Mouse (Mus musculus) embryonic facial prominence, embryonic 15.5 days (tissue): ENCODE data around the gene Lca5l. TPM values are rescaled to one million over a fixed set of nuclear protein-coding genes. Genes with fewer than 3 reads are reported as not detected.

Experiments
- ATAC-seq: fragments of 200-750 bp; cut with Nextera tagmentation; 2 replicates; pipeline ENCODE4 v1.8.0; 2017; ENCODE audit warnings: low read depth, moderate TSS enrichment; ENCODE audit not compliant: insufficient number of reproducible peaks, low FRiP score, low TSS enrichment
- H3K27ac ChIP-seq: fragments of 300-500 bp; sonication (generic); replicated peaks from 2 replicates; pipeline ENCODE4 v1.5.1; 2015; ENCODE audit warnings: mild to moderate bottlenecking, inconsistent platforms
- H3K27me3 ChIP-seq: fragments of 300-500 bp; sonication (generic); 2 replicates; pipeline ENCODE4 v1.6.1; 2015; ENCODE audit warnings: inconsistent platforms
- H3K36me3 ChIP-seq: fragments of 300-500 bp; sonication (generic); 2 replicates; pipeline ENCODE4 v1.6.1; 2015; ENCODE audit warnings: mild to moderate bottlenecking, inconsistent platforms
- H3K4me1 ChIP-seq: fragments of 300-500 bp; sonication (generic); 2 replicates; pipeline ENCODE4 v1.6.1; 2015; ENCODE audit warnings: inconsistent platforms
- H3K4me2 ChIP-seq: fragments of 300-500 bp; sonication (generic); replicated peaks from 2 replicates; pipeline ENCODE4 v1.6.1; 2015; ENCODE audit warnings: mild to moderate bottlenecking, inconsistent platforms
- H3K4me3 ChIP-seq: fragments of 300-500 bp; sonication (generic); replicated peaks from 2 replicates; pipeline ENCODE4 v1.5.1; 2015; ENCODE audit warnings: mild to moderate bottlenecking, inconsistent platforms
- H3K9ac ChIP-seq: fragments of 300-500 bp; sonication (generic); 2 replicates; pipeline ENCODE4 v1.6.1; 2015; ENCODE audit warnings: inconsistent platforms
- H3K9me3 ChIP-seq: fragments of 300-500 bp; sonication (generic); replicated peaks from 2 replicates; pipeline ENCODE4 v1.6.1; 2016; ENCODE audit warnings: inconsistent platforms
- WGBS: fragments of 180-500 bp; shearing (Covaris S2); methylation state at CpG from one replicate; pipeline ENCODE4 v1.1.7; 2015; 5-methylcytosine and 5-hydroxymethylcytosine counted together
- polyA plus RNA-seq: library from polyadenylated mRNA; unstranded; fragments of >200 nt; fragmentation: Nextera tagmentation; extraction: Ambion mirVana; gene quantifications from 2 replicates; pipeline ENCODE4 v1.2.1, GENCODE M21; 2015

The Lca5l gene
- polyA plus RNA-seq, 1 experiment from 2014 or later, result 2.3 TPM

GRCm38 (mm10) chr16:96213027-96213426, 21.0 kb upstream of the Lca5l start:
- ATAC-seq, result no peak
- Histone ChIP-seq H3K4me2 (no peak overlapping the region), H3K36me3 (no peaks in the 10 kb centered on the region), H3K9ac (no peak overlapping the region), H3K4me1 (no peaks in the 10 kb centered on the region), H3K27ac (no peak overlapping the region), H3K27me3 (no peaks in the 10 kb centered on the region), H3K9me3 (peaks cover 6% of the 10 kb centered on the region; the same call in 1 of the 2 replicates), H3K4me3 (no peak overlapping the region)
- 90% methylated on average over 4 of the region's 4 CpGs for WGBS

GRCm38 (mm10) chr16:96210856-96211255, 18.8 kb upstream of the Lca5l start:
- no peak overlapping the region for H3K9ac ChIP-seq
- 84% methylated on average over 7 of the region's 7 CpGs for WGBS
- H3K4me1 ChIP-seq, result no peaks in the 10 kb centered on the region
- H3K4me2 ChIP-seq, result no peak overlapping the region
- peaks cover 6% of the 10 kb centered on the region; the same call in 1 of the 2 replicates for H3K9me3 ChIP-seq
- no peak overlapping the region for H3K4me3 ChIP-seq
- ATAC-seq, result no peak
- H3K36me3 ChIP-seq, result no peaks in the 10 kb centered on the region
- no peaks in the 10 kb centered on the region for H3K27me3 ChIP-seq
- no peak overlapping the region for H3K27ac ChIP-seq

GRCm38 (mm10) chr16:96209789-96210188, 17.7 kb upstream of the Lca5l start:
- WGBS, result 55% methylated on average over 10 of the region's 10 CpGs
- Histone ChIP-seq H3K36me3 (no peaks in the 10 kb centered on the region), H3K27ac (no peak overlapping the region), H3K4me1 (no peaks in the 10 kb centered on the region), H3K4me3 (no peak overlapping the region), H3K27me3 (no peaks in the 10 kb centered on the region), H3K9me3 (peaks cover 6% of the 10 kb centered on the region; the same call in 1 of the 2 replicates), H3K4me2 (no peak overlapping the region), H3K9ac (no peak overlapping the region)
- no peak for ATAC-seq

- 52% methylated on average over 11 of the region's 11 CpGs for WGBS
- Histone ChIP-seq H3K4me3 (no peak overlapping the region), H3K9ac (no peak overlapping the region), H3K27me3 (no peaks in the 10 kb centered on the region), H3K4me2 (no peak overlapping the region), H3K36me3 (no peaks in the 10 kb centered on the region), H3K9me3 (no peaks in the 10 kb centered on the region), H3K4me1 (peaks cover 13% of the 10 kb centered on the region; the same call in 1 of the 2 replicates), H3K27ac (no peak overlapping the region)
- no peak for ATAC-seq
Measured at GRCm38 (mm10) chr16:96201485-96202232, 9.6 kb upstream of the Lca5l start.

GRCm38 (mm10) chr16:96200702-96201028, 8.6 kb upstream of the Lca5l start:
- ATAC-seq, result peak; percentile 24; the same call in 1 of the 2 replicates
- Histone ChIP-seq H3K27ac (no peak overlapping the region), H3K36me3 (no peaks in the 10 kb centered on the region), H3K9me3 (no peaks in the 10 kb centered on the region), H3K4me3 (peak overlapping the region; percentile 6; the same call in 1 of the 2 replicates), H3K4me2 (peak overlapping the region; percentile 39), H3K9ac (no peak overlapping the region), H3K27me3 (no peaks in the 10 kb centered on the region), H3K4me1 (peaks cover 13% of the 10 kb centered on the region; the same call in 1 of the 2 replicates)
- WGBS, result 33% methylated on average over 9 of the region's 9 CpGs

GRCm38 (mm10) chr16:96199913-96200701, 8.0 kb upstream of the Lca5l start, which contains the start of gene Sh3bgr:
TSS of gene Sh3bgr (plus strand) at chr16:96200450.
- H3K9ac ChIP-seq, result no peak within 1 kb of the TSS
- no peaks in the 10 kb centered on the region for H3K9me3 ChIP-seq
- peak within 1 kb of the TSS; percentile 6 for H3K4me3 ChIP-seq
- H3K27me3 ChIP-seq, result no peaks in the 10 kb centered on the region
- peak within 1 kb of the TSS; percentile 39 for H3K4me2 ChIP-seq
- peak; percentile 63 for ATAC-seq
- no peak within 1 kb of the TSS; the same call in 1 of the 2 replicates for H3K27ac ChIP-seq
- H3K36me3 ChIP-seq, result no peaks in the 10 kb centered on the region
- peaks cover 13% of the 10 kb centered on the region; the same call in 1 of the 2 replicates for H3K4me1 ChIP-seq
- 9% methylated on average over 20 of the region's 20 CpGs for WGBS

GRCm38 (mm10) chr16:96187619-96188018, 4.5 kb downstream of the Lca5l start:
- H3K27me3 ChIP-seq, result peaks cover 4% of the 10 kb centered on the region
- no peaks in the 10 kb centered on the region for H3K36me3 ChIP-seq
- H3K9ac ChIP-seq, result no peak overlapping the region
- no peaks in the 10 kb centered on the region for H3K9me3 ChIP-seq
- no peak overlapping the region for H3K4me2 ChIP-seq
- peaks cover 6% of the 10 kb centered on the region for H3K4me1 ChIP-seq
- no peak for ATAC-seq
- no peak overlapping the region for H3K4me3 ChIP-seq
- 84% methylated on average over 5 of the region's 5 CpGs for WGBS
- H3K27ac ChIP-seq, result no peak overlapping the region

- Histone ChIP-seq H3K4me1 (no peaks in the 10 kb centered on the region), H3K4me3 (no peak overlapping the region)
Measured at GRCm38 (mm10) chr16:96179156-96179555, 12.9 kb downstream of the Lca5l start.

GRCm38 (mm10) chr16:96175399-96175798, 16.7 kb downstream of the Lca5l start:
- 0 out of 2 replicates have a peak, but pooled peaks have one; percentile 51 for ATAC-seq
- H3K27me3 ChIP-seq, result no peaks in the 10 kb centered on the region
- H3K36me3 ChIP-seq, result no peaks in the 10 kb centered on the region
- H3K27ac ChIP-seq, result no peak overlapping the region
- WGBS, result 46% methylated on average over 2 of the region's 2 CpGs
- H3K4me3 ChIP-seq, result no peak overlapping the region
- no peaks in the 10 kb centered on the region for H3K4me1 ChIP-seq
- no peaks in the 10 kb centered on the region for H3K9me3 ChIP-seq
- H3K9ac ChIP-seq, result no peak overlapping the region
- no peak overlapping the region for H3K4me2 ChIP-seq

More at GRCm38 (mm10) chr16:96179156-96179555, 12.9 kb downstream of the Lca5l start:
- no peaks in the 10 kb centered on the region for H3K36me3 ChIP-seq
- no peak overlapping the region for H3K4me2 ChIP-seq
- no peaks in the 10 kb centered on the region for H3K27me3 ChIP-seq
- no peak overlapping the region for H3K27ac ChIP-seq
- ATAC-seq, result no peak
- no peak overlapping the region for H3K9ac ChIP-seq
- no peaks in the 10 kb centered on the region for H3K9me3 ChIP-seq

- no peak for ATAC-seq
- H3K27me3 ChIP-seq, result no peaks in the 10 kb centered on the region
- no peak overlapping the region for H3K27ac ChIP-seq
- no peak overlapping the region for H3K9ac ChIP-seq
- H3K4me2 ChIP-seq, result no peak overlapping the region
- H3K4me1 ChIP-seq, result no peaks in the 10 kb centered on the region
- no peaks in the 10 kb centered on the region for H3K9me3 ChIP-seq
- 72% methylated on average over 8 of the region's 8 CpGs for WGBS
- H3K36me3 ChIP-seq, result no peaks in the 10 kb centered on the region
- no peak overlapping the region for H3K4me3 ChIP-seq
Measured at GRCm38 (mm10) chr16:96173648-96174047, 18.4 kb downstream of the Lca5l start.

GRCm38 (mm10) chr16:96168837-96169236, 23.2 kb downstream of the Lca5l start:
- WGBS, result 74% methylated on average over 4 of the region's 4 CpGs
- Histone ChIP-seq H3K27ac (no peak overlapping the region), H3K4me1 (no peaks in the 10 kb centered on the region), H3K27me3 (no peaks in the 10 kb centered on the region), H3K4me3 (no peak overlapping the region), H3K4me2 (no peak overlapping the region), H3K36me3 (no peaks in the 10 kb centered on the region), H3K9me3 (no peaks in the 10 kb centered on the region), H3K9ac (no peak overlapping the region)
- no peak for ATAC-seq
